Mouse (Mus musculus) heart, postnatal 14 days (tissue): ENCODE data around the gene Acsm2. TPM values are rescaled to one million over a fixed set of nuclear protein-coding genes. Genes with fewer than 3 reads are reported as not detected.

Experiments
- total RNA-seq, 2 experiments: library from RNA; stranded (reverse); gene quantifications; 2 replicates each; pipeline ENCODE4 v1.2.3; 2021

Acsm2 gene
- total RNA-seq, 2 experiments from 2014 or later, result not detected

Other genes with a start within 250 kb of the Acsm2 start
- gene Gp2, start 95.1 kb upstream of the Acsm2 start, total RNA-seq, result not detected
- gene Umod, start 75.1 kb upstream of the Acsm2 start, total RNA-seq, result not detected
- 1 to 10 TPM; 2.1 to 3.8 TPM for gene Acsm5, start 34.9 kb upstream of the Acsm2 start, total RNA-seq
- not detected for gene Pdilt, start 30.9 kb upstream of the Acsm2 start, total RNA-seq
- gene Acsm1, start 52.7 kb downstream of the Acsm2 start, total RNA-seq, result under 1 TPM in 1 of 2 experiments, not detected in 1; 0.22 TPM
- not detected for gene Acsm4, start 135.7 kb downstream of the Acsm2 start, total RNA-seq
- 10 to 100 TPM; 13.3 to 16.4 TPM for gene Thumpd1, start 166.5 kb downstream of the Acsm2 start, total RNA-seq
- gene Acsm3, start 206.6 kb downstream of the Acsm2 start, total RNA-seq, result 1 to 10 TPM in 1 of 2 experiments, under 1 TPM in 1; 0.10 to 1.3 TPM
- 1 to 10 TPM; 1.9 to 2.3 TPM for gene Rexo5, start 239.7 kb downstream of the Acsm2 start, total RNA-seq
- 1 to 10 TPM; 2.3 to 2.8 TPM for gene Eri2, start 239.7 kb downstream of the Acsm2 start, total RNA-seq